Mouse (Mus musculus) brain, embryonic 14.5 days (tissue): ENCODE measurements around the gene Slc6a19.

Experiments used
- CTCF ChIP-seq: fragments of 200-500 bp; IDR thresholded peaks from 2 replicates; pipeline ENCODE4 v1.5.1; 2012; ENCODE audit warnings: inconsistent platforms, mild to moderate bottlenecking, moderate library complexity, borderline replicate concordance; ENCODE audit not compliant: insufficient read depth, insufficient read length; ENCODE audit errors: extremely low read depth
- POLR2A ChIP-seq: fragments of 200-500 bp; IDR thresholded peaks from 2 replicates; pipeline ENCODE4 v1.6.1; 2012; ENCODE audit warnings: mild to moderate bottlenecking, inconsistent platforms, borderline replicate concordance; ENCODE audit not compliant: poor library complexity, insufficient read depth, insufficient read length, severe bottlenecking; ENCODE audit errors: extremely low read depth

GRCm38 (mm10) chr13:73743662-73744061, 39.0 kb upstream of the Slc6a19 start:
- no peak for TF ChIP-seq CTCF
- TF ChIP-seq POLR2A, result no peak
